Mouse (Mus musculus) heart, postnatal 0 days (tissue): ENCODE results near the gene Fnbp1. TPM values are rescaled to one million over a fixed set of nuclear protein-coding genes. Genes with fewer than 3 reads are reported as not detected.

Experiments
- ATAC-seq: fragments of 200-750 bp; cut with Nextera tagmentation; 2 replicates; pipeline ENCODE4 v1.8.0; 2017; ENCODE audit warnings: low read depth, moderate number of reproducible peaks, moderate library complexity; ENCODE audit not compliant: insufficient read depth
- DNase-seq: peaks from one replicate; pipeline ENCODE4 v3.0.0-alpha.2; 2016; ENCODE audit warnings: low spot score
- H3K27ac ChIP-seq: fragments of 300-500 bp; sonication (generic); 2 replicates; pipeline ENCODE4 v1.5.1; 2014; ENCODE audit warnings: low read depth, mild to moderate bottlenecking
- H3K27me3 ChIP-seq: fragments of 300-500 bp; sonication (generic); 2 replicates; pipeline ENCODE4 v1.6.1; 2014; ENCODE audit warnings: low read length, mixed read lengths; ENCODE audit not compliant: control insufficient read depth, insufficient read depth
- H3K36me3 ChIP-seq: fragments of 300-500 bp; sonication (generic); replicated peaks from 2 replicates; pipeline ENCODE4 v1.6.1; 2014; ENCODE audit warnings: low read length, mixed read lengths; ENCODE audit not compliant: control insufficient read depth, insufficient read depth
- H3K4me1 ChIP-seq: fragments of 300-500 bp; sonication (generic); 2 replicates; pipeline ENCODE4 v1.6.1; 2014; ENCODE audit warnings: antibody characterized with exemption; ENCODE audit not compliant: control insufficient read depth, insufficient read depth
- H3K4me2 ChIP-seq: fragments of 300-500 bp; sonication (generic); 2 replicates; pipeline ENCODE4 v1.6.1; 2014; ENCODE audit warnings: low read depth, mild to moderate bottlenecking, low read length, moderate library complexity
- H3K4me3 ChIP-seq: fragments of 300-500 bp; sonication (generic); 2 replicates; pipeline ENCODE4 v1.5.1; 2014; ENCODE audit warnings: low read depth, low read length
- H3K9ac ChIP-seq: fragments of 300-500 bp; sonication (generic); replicated peaks from 2 replicates; pipeline ENCODE4 v1.6.1; 2014; ENCODE audit warnings: low read depth, low read length, mixed read lengths
- H3K9me3 ChIP-seq: fragments of 300-500 bp; sonication (generic); replicated peaks from 2 replicates; pipeline ENCODE4 v1.6.1; 2016; ENCODE audit warnings: low read length; ENCODE audit not compliant: control insufficient read depth
- CTCF ChIP-seq: IDR thresholded peaks from 2 replicates; pipeline ENCODE4 v1.5.1; 2016; ENCODE audit warnings: antibody characterized with exemption, control low read depth, low read depth
- EP300 ChIP-seq: IDR thresholded peaks from 2 replicates; pipeline ENCODE4 v1.6.1; 2016; ENCODE audit warnings: antibody characterized with exemption, low read depth
- WGBS: fragments of 180-500 bp; shearing (Covaris S2); extraction: QIAGEN DNeasy Blood & Tissue Kit; methylation state at CpG from one replicate; pipeline ENCODE4 v1.1.7; 2014; 5-methylcytosine and 5-hydroxymethylcytosine counted together
- polyA plus RNA-seq: library from polyadenylated mRNA; unstranded; fragments of >200 nt; fragmentation: Nextera tagmentation; extraction: Ambion mirVana; gene quantifications from 2 replicates; pipeline ENCODE4 v1.2.1, GENCODE M21; 2015
- total RNA-seq: library from RNA; depleted of rRNA; stranded (reverse); fragments of >200 nt; gene quantifications from 2 replicates; pipeline ENCODE4 v1.2.3, GENCODE M21; 2014; ENCODE audit warnings: low replicate concordance

Gene Fnbp1
- total and polyA plus RNA-seq, 2 experiments from 2014 or later: 6.4 to 11.4 TPM

GRCm38 (mm10) chr2:31048037-31048436 lies 93.8 kb downstream of the Fnbp1 start:
- no peak for ATAC-seq
- Histone ChIP-seq H3K27ac (no peak overlapping the region), H3K4me2 (no peak overlapping the region), H3K27me3 (no peaks in the 10 kb centered on the region), H3K9me3 (no peaks in the 10 kb centered on the region), H3K36me3 (peaks cover 58% of the 10 kb centered on the region), H3K4me1 (no peaks in the 10 kb centered on the region), H3K9ac (no peak overlapping the region), H3K4me3 (no peak overlapping the region)
- TF ChIP-seq EP300 (no peak), CTCF (no peak)
- no peak for DNase-seq
- WGBS: 67% methylated on average over 6 of the region's 6 CpGs

DNA sequence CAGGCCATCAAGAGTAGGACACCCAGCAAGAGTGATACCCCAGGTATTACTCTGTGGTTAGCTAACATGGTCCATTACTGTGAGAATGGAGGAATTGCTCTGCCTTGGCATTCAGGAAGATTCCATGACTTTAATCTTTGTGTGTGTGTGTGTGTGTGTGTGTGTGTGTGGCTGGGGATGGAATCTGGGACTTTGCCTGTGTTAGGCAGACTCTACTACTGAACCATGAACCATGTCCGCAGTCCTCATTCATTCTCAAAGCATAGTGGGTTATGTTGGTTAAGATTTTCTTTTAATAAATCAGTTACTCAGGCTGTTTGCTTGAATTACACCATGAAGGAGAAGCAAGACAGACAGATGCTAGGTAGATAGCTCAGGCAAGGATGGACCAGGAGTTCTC lies 98.0 kb downstream of the Fnbp1 start:
- Histone ChIP-seq H3K27ac (no peak overlapping the region), H3K4me1 (no peaks in the 10 kb centered on the region), H3K9ac (no peak overlapping the region), H3K4me2 (no peak overlapping the region), H3K36me3 (peaks cover 68% of the 10 kb centered on the region), H3K27me3 (no peaks in the 10 kb centered on the region), H3K4me3 (no peak overlapping the region), H3K9me3 (no peaks in the 10 kb centered on the region)
- ATAC-seq (no peak), DNase-seq (no peak)
- no peak for TF ChIP-seq CTCF
- TF ChIP-seq EP300: no peak
- WGBS: 95% methylated on average over 1 of the region's 1 CpGs

GRCm38 (mm10) chr2:31042881-31043280 lies 98.9 kb downstream of the Fnbp1 start:
- Histone ChIP-seq H3K4me2 (no peak overlapping the region), H3K9ac (no peak overlapping the region), H3K27ac (no peak overlapping the region), H3K4me3 (no peak overlapping the region), H3K4me1 (no peaks in the 10 kb centered on the region), H3K36me3 (peaks cover 73% of the 10 kb centered on the region), H3K27me3 (no peaks in the 10 kb centered on the region), H3K9me3 (no peaks in the 10 kb centered on the region)
- 90% methylated on average over 6 of the region's 6 CpGs for WGBS
- DNase-seq (no peak), ATAC-seq (no peak)
- TF ChIP-seq EP300 (no peak), CTCF (no peak)

DNA sequence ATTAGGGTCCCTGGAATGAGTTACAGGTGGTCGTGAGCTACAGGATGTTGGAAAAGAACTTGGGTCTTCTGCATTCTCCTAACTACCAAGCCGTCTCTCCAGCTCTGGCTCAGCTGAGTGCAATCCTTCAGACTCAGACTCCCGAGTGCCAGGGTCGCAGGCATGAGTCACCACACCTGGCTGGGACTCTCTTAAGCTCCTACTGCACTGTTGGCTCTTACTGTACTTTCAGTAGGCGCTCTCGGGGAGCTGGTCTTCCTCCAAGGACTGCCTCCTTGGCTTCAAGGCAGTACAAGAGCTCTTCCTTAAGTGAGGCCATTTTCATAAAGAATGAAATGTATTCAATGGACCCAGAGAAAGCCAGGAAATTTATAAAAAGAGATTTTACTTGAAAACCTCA lies 100.4 kb downstream of the Fnbp1 start:
- Histone ChIP-seq H3K4me1 (no peaks in the 10 kb centered on the region), H3K4me3 (no peak overlapping the region), H3K9me3 (no peaks in the 10 kb centered on the region), H3K4me2 (no peak overlapping the region), H3K27me3 (no peaks in the 10 kb centered on the region), H3K36me3 (peaks cover 75% of the 10 kb centered on the region), H3K9ac (no peak overlapping the region), H3K27ac (no peak overlapping the region)
- DNase-seq (no peak), ATAC-seq (no peak; the same call in 1 of the 2 replicates)
- WGBS: 88% methylated on average over 6 of the region's 6 CpGs
- TF ChIP-seq CTCF (no peak), EP300 (no peak)

- no peak overlapping the region for H3K4me2 ChIP-seq
- ATAC-seq (no peak), DNase-seq (no peak)
- H3K4me1 ChIP-seq: no peaks in the 10 kb centered on the region
- no peaks in the 10 kb centered on the region for H3K9me3 ChIP-seq
- peaks cover 76% of the 10 kb centered on the region for H3K36me3 ChIP-seq
- TF ChIP-seq CTCF: no peak
- TF ChIP-seq EP300: no peak
- H3K4me3 ChIP-seq: no peak overlapping the region
- no peak overlapping the region for H3K27ac ChIP-seq
- WGBS: 84% methylated on average over 3 of the region's 3 CpGs
- no peaks in the 10 kb centered on the region for H3K27me3 ChIP-seq
- no peak overlapping the region for H3K9ac ChIP-seq
Measured at GRCm38 (mm10) chr2:31040487-31040886, 101.3 kb downstream of the Fnbp1 start.

GRCm38 (mm10) chr2:31040043-31040442 lies 101.8 kb downstream of the Fnbp1 start:
- no peaks in the 10 kb centered on the region for H3K27me3 ChIP-seq
- no peak for ATAC-seq
- H3K4me1 ChIP-seq: no peaks in the 10 kb centered on the region
- 98% methylated on average over 3 of the region's 3 CpGs for WGBS
- no peaks in the 10 kb centered on the region for H3K9me3 ChIP-seq
- no peak overlapping the region for H3K4me3 ChIP-seq
- H3K4me2 ChIP-seq: no peak overlapping the region
- peaks cover 76% of the 10 kb centered on the region for H3K36me3 ChIP-seq
- TF ChIP-seq EP300 (no peak), CTCF (0 out of 2 replicates have a peak, but pooled peaks have one; percentile 2)
- H3K27ac ChIP-seq: no peak overlapping the region
- no peak overlapping the region for H3K9ac ChIP-seq
- DNase-seq: no peak
